Mouse (Mus musculus): ENCODE measurements at regions not wholly inside any gene's neighbourhood (a gene's known extent, or its start where the extent isn't known, plus 50 kb on each side); places are given as distances from the start of the nearest gene placed in this dataset.

DNA sequence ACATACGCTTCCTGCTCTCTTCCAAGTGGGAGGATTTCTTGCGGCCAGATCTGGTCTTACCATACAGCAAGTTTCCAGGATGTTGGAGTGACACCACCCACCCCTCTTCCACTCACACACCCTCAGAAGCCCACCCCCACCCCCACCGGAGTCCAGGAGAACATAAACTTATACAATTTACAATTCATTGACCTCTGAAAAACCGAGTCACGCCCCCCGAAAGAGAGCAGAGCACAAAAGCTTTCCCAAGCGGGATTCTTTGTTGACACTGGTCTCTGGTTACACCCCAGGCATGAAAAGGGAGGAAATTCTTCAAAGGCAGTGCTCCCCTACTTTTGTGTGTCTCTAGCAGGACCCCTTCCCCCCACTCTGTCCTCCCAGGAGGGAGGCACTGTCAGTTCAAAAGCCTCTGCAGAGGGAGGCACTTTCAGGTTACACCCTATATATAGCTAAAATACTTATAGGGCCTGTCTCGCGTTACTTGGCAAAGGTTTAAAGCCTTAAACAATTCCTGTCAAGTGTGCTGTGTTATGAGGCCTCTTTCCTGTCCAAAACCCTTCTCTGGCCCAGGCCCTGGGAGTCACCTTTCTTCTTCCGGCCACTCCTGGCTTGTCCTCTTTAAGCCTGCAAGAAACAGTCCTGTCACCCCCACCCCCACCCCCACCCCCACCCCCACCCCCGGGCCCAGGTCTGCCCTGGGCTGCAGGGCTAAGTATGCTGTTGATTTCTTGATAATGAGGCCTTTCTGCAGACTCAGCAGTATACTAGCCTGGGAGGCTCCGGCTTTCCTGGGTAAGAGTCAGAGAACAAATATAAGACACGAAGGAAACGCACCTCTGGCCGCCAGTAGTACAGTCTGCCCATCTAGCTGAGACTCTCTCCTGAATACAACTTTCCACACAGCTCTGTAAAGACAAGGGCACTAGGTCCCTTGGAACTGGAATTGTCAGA, 63.6 kb upstream of the Klf3 start:
- no peak for DNase-seq (ENCODE audit: low spot score)

DNA sequence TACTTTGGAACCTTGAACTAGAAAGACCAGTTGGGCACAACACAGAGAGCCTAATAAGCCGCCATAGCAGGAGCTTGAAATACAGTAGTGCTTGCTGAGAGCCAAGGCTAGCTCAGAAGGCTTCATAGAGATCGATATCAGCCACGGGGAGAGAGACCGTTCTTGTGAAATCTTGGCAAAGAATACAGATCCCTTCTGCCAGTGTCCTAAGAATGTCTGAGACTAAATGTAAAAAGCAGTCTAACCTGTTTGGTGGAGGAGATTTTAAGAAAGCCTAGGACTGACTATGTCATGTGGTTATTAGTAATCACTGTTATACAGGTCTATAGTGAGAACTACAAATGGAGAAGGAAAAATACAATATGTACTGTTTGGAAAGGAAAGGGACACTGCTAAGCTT, 59.1 kb upstream of the Klf3 start:
- no peak for DNase-seq (ENCODE audit: low spot score)

DNA sequence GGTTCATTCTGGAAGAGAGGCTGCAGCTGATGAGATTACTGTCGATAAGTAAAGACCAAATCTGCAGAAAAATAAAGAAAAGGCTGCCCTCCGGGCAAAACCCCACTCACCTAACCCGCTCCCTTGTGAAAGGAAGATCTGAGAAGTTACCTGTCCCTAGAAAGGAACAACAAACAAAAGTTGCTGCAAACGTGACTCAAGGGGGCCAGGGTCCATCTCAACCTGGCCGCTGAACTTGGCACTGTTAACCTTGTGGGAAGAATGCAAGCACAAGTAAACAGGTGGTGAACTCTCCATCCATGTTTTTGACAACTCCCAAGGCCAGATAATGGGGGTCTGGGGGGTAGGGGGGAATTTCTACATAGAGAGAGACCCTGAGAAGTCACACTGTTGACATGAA, 58.7 kb upstream of the Klf3 start:
- no peak for DNase-seq (ENCODE audit: low spot score)

DNA sequence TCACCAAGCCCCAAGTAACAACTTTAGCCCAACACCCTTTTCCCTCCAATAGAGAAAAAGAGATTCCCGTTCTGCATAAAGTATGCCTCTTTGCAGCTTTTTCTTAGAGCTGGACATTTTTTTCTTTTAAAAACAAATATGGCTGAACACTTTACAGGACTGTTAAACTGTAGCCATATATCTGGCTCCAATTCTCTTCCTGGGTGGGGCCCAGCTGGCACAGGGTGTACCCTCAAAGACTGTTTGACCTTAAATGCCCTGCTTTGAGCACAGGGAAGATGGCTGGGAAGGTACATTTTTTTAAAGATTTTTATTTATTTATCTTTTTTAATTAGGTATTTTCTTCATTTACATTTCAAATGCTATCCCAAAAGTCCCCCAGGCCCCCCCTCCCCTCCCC, 55.7 kb upstream of the Klf3 start:
- DNase-seq (ENCODE audit: low spot score): no peak

DNA sequence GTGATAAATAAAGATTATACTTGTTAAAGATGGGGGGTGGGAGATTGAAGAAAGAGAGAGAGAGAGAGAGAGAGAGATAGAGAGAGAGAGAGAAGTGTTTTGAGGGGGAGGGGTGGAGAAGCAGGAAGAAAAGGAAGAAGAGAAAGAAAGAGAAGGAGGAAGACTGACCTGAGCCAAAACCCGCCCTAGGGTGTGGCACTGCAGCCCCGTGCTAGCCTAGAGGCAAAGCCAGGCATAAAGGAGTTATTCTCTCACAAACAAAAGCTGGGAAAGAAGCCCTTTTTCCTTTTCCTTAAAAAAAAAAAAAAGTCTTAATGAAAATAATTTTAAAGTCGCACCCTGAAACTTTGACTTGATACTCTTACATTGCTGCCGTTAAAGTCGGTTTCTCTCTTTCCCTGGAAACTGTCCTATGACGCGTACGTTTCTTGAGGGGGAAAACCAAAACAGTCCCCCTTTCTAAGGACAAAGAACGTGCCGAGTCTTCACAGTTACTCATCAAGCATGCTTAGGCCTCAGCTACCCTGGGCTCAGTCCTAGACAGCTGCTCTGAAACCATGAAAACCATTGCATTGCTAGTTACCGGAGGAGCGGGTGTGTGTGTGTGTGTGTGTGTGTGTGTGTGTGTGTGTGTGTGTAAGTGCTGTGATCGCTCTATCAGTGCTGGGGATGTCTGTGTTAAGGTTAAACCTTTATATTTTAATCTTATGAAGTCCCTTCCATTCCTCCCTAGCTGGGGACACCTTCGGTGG, 53.6 kb upstream of the Klf3 start:
- no peak for DNase-seq (ENCODE audit: low spot score)

DNA sequence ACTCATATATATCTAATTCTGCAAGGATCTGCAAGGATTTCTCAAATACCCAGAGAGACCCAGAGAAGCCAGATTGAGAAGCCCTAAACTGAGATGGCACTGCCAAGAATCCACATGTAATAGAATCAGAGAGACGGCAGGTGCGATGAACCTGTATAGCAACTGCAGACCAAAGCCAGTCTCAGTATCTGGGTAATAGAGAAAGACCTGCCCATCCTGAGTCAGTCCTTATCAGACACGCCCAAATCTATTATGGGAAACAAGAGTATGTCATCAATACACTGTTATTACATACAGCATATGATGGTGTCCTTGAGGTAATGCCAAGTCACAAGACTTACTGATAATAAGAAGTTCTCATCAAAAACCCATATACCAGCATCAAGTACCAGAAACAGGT, 52.8 kb upstream of the Klf3 start:
- no peak for DNase-seq (ENCODE audit: low spot score)

DNA sequence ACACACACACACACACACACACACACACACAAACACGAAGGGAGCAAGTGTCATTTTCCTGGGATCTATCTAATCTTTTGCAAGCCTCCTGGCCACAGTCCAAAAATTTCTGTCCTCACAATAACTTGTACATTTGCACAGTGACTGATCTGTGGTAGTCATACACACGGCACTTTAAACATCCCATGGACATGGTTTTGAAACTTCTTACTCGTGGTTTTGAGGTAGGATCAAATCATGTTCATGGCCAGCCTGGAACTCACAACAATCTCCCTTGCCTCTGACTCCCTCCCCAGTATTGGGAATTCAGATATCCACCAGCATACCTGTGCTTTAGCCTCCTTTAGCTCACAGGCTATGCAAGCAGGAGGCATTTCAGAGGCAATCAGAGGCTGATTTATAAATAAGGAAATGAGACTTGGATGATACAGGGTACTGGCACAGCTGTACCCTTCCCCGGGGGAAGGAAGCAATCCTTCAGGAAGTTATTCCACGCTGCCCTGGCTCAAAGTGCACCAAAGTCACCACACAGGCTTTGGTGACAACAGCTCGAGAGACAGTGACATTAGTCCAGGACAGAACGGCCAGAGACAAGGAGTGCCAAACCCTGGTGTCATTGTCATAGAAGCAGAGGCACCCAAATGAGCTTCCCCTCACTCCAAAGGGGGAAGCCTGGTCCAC, 52.1 kb upstream of the Klf3 start:
- DNase-seq (ENCODE audit: low spot score): no peak

DNA sequence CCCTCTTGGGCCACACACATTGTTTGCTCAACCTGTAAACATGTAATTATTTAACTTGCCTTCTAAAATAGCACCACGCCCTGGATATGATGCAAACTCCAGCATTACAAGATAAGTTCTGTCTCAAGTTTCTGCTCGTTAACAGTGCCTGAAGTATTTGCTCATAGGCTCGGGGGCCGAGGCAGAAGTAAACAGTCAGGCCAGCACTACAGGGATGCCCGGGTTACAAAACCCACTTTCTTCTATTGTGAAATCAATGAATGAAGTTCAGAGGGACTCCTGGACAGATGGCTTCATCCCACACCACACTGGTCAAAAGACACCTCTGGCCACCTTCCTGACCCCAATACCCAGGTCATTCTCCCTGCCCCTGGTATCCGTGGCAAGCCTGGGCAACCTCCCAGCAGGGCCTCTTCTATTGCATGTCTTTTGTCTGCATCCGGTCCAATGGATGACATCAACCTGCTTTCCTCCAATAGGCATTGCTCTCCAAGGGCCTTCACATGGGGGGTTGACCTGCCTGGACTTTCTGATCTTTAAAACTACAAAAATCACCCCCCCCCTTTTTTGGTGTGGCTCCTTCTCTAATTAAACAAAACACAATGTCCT, 49.9 kb upstream of the Klf3 start:
- no peak for DNase-seq (ENCODE audit: low spot score)
